Mouse (Mus musculus): Measurements from ENCODE around the gene Nop10. TPM values are rescaled to one million over a fixed set of nuclear protein-coding genes. Genes with fewer than 3 reads are reported as not detected.

Gene Nop10
- polyA plus RNA-seq (2014; fragmentation: Illumina TruSeq; extraction: RNeasy Lipid Tissue Mini Kit (QIAGEN cat#74804); ENCODE audit: low replicate concordance), result 12.3 TPM

GRCm38 (mm10) chr2:112261748-112262653 lies at the start of gene Nop10:
Nop10 (plus strand) TSS chr2:112261926.

GRCm38 (mm10) chr2:112239212-112239934 lies 22.4 kb upstream of the Nop10 start, which contains the start of gene Lpcat4:
Lpcat4 (plus strand) TSS chr2:112239468.

DNA sequence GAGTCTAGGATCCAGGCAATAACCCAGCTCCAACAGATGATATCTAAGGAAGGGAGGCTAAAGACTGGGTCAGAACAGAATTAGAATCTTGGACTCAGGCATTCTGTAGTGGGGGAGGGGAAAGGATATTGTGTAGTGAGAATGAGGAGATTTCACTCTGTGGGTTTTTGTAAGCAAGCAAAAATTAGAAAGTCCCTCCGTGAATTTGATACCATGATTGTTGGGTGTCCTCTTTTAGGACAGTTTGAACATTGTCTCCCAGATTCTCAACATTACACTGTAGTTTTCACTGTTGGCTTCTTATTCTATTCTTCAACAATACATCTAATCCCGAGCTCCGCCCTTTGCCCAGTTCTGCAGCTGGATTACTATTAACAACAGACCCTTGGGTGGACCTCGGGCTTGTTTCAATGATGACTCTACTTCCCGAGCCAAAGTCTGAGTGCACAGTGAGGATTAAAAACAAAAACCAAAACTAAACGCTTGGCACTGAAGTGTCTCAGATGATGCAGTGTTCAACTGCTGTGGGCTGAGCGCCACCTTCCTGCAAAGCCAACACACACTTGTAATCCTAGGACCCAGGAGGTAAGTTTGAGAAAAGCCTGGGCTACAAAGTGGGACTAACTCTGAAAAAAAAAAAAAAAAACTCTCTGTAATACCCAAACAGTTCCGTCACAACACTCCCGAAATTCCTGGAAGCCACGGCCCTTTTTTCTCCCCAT lies 2.3 kb upstream of the Nop10 start, which contains the start of gene Nutm1:
Gene Nutm1, minus strand, starts transcription at position 51 of the 722 bp plus-strand sequence.

DNA sequence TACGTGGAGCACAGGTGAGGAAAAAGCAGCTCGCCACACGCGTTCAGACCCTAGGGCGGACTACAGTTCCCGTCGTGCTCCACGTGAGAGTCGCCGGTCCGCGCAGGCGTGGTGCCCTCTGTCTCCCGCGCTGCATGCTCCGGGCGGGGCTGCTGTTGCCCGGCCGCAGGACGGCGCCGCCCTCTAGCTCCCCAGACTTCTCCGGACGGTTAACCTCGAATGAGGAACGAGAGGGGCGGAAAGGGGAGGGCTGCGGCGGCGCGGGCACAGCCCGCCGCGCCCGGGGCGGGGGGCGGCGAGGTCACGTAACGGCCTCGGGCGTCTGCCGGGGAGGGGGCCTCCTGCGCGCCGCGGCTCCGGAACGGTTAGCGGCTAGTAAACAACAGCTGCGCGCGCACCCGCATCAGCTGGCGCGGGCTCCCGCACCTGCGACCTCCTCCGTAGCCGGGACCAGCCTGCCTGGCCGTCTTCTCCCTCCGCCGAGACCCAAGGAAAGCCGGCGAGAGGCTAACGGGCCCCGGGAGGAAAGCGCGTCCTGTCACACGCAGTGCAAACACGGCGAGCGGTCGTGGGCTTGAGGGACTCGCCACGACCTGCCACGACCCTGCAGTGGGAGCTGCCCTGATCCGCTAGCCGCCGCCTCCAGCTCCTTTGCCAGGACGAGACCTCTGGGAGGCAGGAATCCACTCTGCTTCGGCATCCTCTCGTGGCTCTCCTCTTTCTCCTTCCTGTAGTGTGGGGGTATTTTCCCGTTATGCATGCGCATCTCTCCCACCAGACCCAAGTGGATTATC lies 3.9 kb downstream of the Nop10 start, which contains the start of gene Slc12a6:
Gene Slc12a6, plus strand, starts transcription at position 378 of the 794 bp plus-strand sequence.

GRCm38 (mm10) chr2:112266242-112266592 lies 4.5 kb downstream of the Nop10 start, which contains the start of gene Gm21985:
Gm21985 (plus strand) TSS chr2:112266314.

Other genes starting within 250 kb of the Nop10 start
- gene Olfr1310, start 249.2 kb upstream of the Nop10 start, polyA plus RNA-seq (2014; fragmentation: Illumina TruSeq; extraction: RNeasy Lipid Tissue Mini Kit (QIAGEN cat#74804); ENCODE audit: low replicate concordance), result not detected
- not detected for gene Olfr1311, start 237.5 kb upstream of the Nop10 start, polyA plus RNA-seq (2014; fragmentation: Illumina TruSeq; extraction: RNeasy Lipid Tissue Mini Kit (QIAGEN cat#74804); ENCODE audit: low replicate concordance)
- gene Olfr1312, start 211.7 kb upstream of the Nop10 start, polyA plus RNA-seq (2014; fragmentation: Illumina TruSeq; extraction: RNeasy Lipid Tissue Mini Kit (QIAGEN cat#74804); ENCODE audit: low replicate concordance), result not detected
- gene Olfr1313, start 184.1 kb upstream of the Nop10 start, polyA plus RNA-seq (2014; fragmentation: Illumina TruSeq; extraction: RNeasy Lipid Tissue Mini Kit (QIAGEN cat#74804); ENCODE audit: low replicate concordance), result not detected
- gene Olfr1314, start 165.1 kb upstream of the Nop10 start, polyA plus RNA-seq (2014; fragmentation: Illumina TruSeq; extraction: RNeasy Lipid Tissue Mini Kit (QIAGEN cat#74804); ENCODE audit: low replicate concordance), result not detected
- gene Olfr1315-ps1, start 146.5 kb upstream of the Nop10 start, polyA plus RNA-seq (2014; fragmentation: Illumina TruSeq; extraction: RNeasy Lipid Tissue Mini Kit (QIAGEN cat#74804); ENCODE audit: low replicate concordance), result not detected
- not detected for gene Olfr1316, start 126.9 kb upstream of the Nop10 start, polyA plus RNA-seq (2014; fragmentation: Illumina TruSeq; extraction: RNeasy Lipid Tissue Mini Kit (QIAGEN cat#74804); ENCODE audit: low replicate concordance)
- not detected for gene Olfr1317, start 121.6 kb upstream of the Nop10 start, polyA plus RNA-seq (2014; fragmentation: Illumina TruSeq; extraction: RNeasy Lipid Tissue Mini Kit (QIAGEN cat#74804); ENCODE audit: low replicate concordance)
- not detected for gene Olfr1318, start 107.7 kb upstream of the Nop10 start, polyA plus RNA-seq (2014; fragmentation: Illumina TruSeq; extraction: RNeasy Lipid Tissue Mini Kit (QIAGEN cat#74804); ENCODE audit: low replicate concordance)
- not detected for gene Lpcat4, start 22.5 kb upstream of the Nop10 start, polyA plus RNA-seq (2014; fragmentation: Illumina TruSeq; extraction: RNeasy Lipid Tissue Mini Kit (QIAGEN cat#74804); ENCODE audit: low replicate concordance)
- not detected for gene Nutm1, start 2.6 kb upstream of the Nop10 start, polyA plus RNA-seq (2014; fragmentation: Illumina TruSeq; extraction: RNeasy Lipid Tissue Mini Kit (QIAGEN cat#74804); ENCODE audit: low replicate concordance)
- 97.3 TPM for gene Slc12a6, start 3.9 kb downstream of the Nop10 start, polyA plus RNA-seq (2014; fragmentation: Illumina TruSeq; extraction: RNeasy Lipid Tissue Mini Kit (QIAGEN cat#74804); ENCODE audit: low replicate concordance)
- not detected for gene Gm21985, start 4.4 kb downstream of the Nop10 start, polyA plus RNA-seq (2014; fragmentation: Illumina TruSeq; extraction: RNeasy Lipid Tissue Mini Kit (QIAGEN cat#74804); ENCODE audit: low replicate concordance)
- gene Emc4, start 106.1 kb downstream of the Nop10 start, polyA plus RNA-seq (2014; fragmentation: Illumina TruSeq; extraction: RNeasy Lipid Tissue Mini Kit (QIAGEN cat#74804); ENCODE audit: low replicate concordance), result 53.2 TPM
- gene Katnbl1, start 117.3 kb downstream of the Nop10 start, polyA plus RNA-seq (2014; fragmentation: Illumina TruSeq; extraction: RNeasy Lipid Tissue Mini Kit (QIAGEN cat#74804); ENCODE audit: low replicate concordance), result 43.7 TPM
- gene Emc7, start 193.1 kb downstream of the Nop10 start, polyA plus RNA-seq (2014; fragmentation: Illumina TruSeq; extraction: RNeasy Lipid Tissue Mini Kit (QIAGEN cat#74804); ENCODE audit: low replicate concordance), result 31.0 TPM
- not detected for gene Chrm5, start 218.8 kb downstream of the Nop10 start, polyA plus RNA-seq (2014; fragmentation: Illumina TruSeq; extraction: RNeasy Lipid Tissue Mini Kit (QIAGEN cat#74804); ENCODE audit: low replicate concordance)
- gene Aven, start 231.0 kb downstream of the Nop10 start, polyA plus RNA-seq (2014; fragmentation: Illumina TruSeq; extraction: RNeasy Lipid Tissue Mini Kit (QIAGEN cat#74804); ENCODE audit: low replicate concordance), result 3.2 TPM